Mouse (Mus musculus): ENCODE results near the gene Vipr1. TPM values are rescaled to one million over a fixed set of nuclear protein-coding genes. Genes with fewer than 3 reads are reported as not detected.
A peak's percentile ranks its signal among the peaks of the same experiment; 100 is the strongest.

The Vipr1 gene
- polyA plus RNA-seq, 1 experiment, result 2.0 TPM

- TF ChIP-seq POLR2A (IDR thresholded peaks at IDR 0.05; ENCODE audit: low read depth, low read length) (no peak), CTCF (conservative IDR thresholded peaks at IDR 0.05; ENCODE audit: insufficient read depth, insufficient read length, low read depth, low read length) (no peak)
- Histone ChIP-seq H3K27ac (ENCODE audit: insufficient read depth, low read depth, low read length) (no peak overlapping the region), H3K4me1 (ENCODE audit: control insufficient read depth, insufficient read depth, low read length) (no peaks in the 10 kb centered on the region), H3K36me3 (ENCODE audit: control insufficient read depth, insufficient read depth, low read length) (no peaks in the 10 kb centered on the region), H3K27me3 (replicated peaks; ENCODE audit: control insufficient read depth, insufficient read depth, low read length) (no peaks in the 10 kb centered on the region), H3K4me3 (ENCODE audit: insufficient read depth, low read depth, low read length) (no peak overlapping the region)
- DNase-seq, result no peak
- 60% methylated on average over 16 of the region's 16 CpGs for WGBS
Observed at GRCm38 (mm10) chr9:121666957-121667630, 24.6 kb downstream of the Vipr1 start.

GRCm38 (mm10) chr9:121667822-121668221 lies 25.3 kb downstream of the Vipr1 start:
- H3K27ac ChIP-seq (ENCODE audit: insufficient read depth, low read depth, low read length), result no peak overlapping the region
- H3K27me3 ChIP-seq (replicated peaks; ENCODE audit: control insufficient read depth, insufficient read depth, low read length), result no peaks in the 10 kb centered on the region
- H3K36me3 ChIP-seq (ENCODE audit: control insufficient read depth, insufficient read depth, low read length), result no peaks in the 10 kb centered on the region
- TF ChIP-seq POLR2A (IDR thresholded peaks at IDR 0.05; ENCODE audit: low read depth, low read length) (no peak), CTCF (conservative IDR thresholded peaks at IDR 0.05; ENCODE audit: insufficient read depth, insufficient read length, low read depth, low read length) (no peak)
- no peaks in the 10 kb centered on the region for H3K4me1 ChIP-seq (ENCODE audit: control insufficient read depth, insufficient read depth, low read length)
- no peak overlapping the region for H3K4me3 ChIP-seq (ENCODE audit: insufficient read depth, low read depth, low read length)
- no peak for DNase-seq
- WGBS, result 67% methylated on average over 11 of the region's 11 CpGs

- TF ChIP-seq POLR2A (IDR thresholded peaks at IDR 0.05; ENCODE audit: low read depth, low read length) (no peak), CTCF (conservative IDR thresholded peaks at IDR 0.05; ENCODE audit: insufficient read depth, insufficient read length, low read depth, low read length) (peak; percentile 52)
- H3K27ac ChIP-seq (ENCODE audit: insufficient read depth, low read depth, low read length), result no peak overlapping the region
- WGBS, result 2% methylated on average over 28 of the region's 28 CpGs
- DNase-seq, result peak; percentile 50
- no peaks in the 10 kb centered on the region for H3K36me3 ChIP-seq (ENCODE audit: control insufficient read depth, insufficient read depth, low read length)
- H3K27me3 ChIP-seq (replicated peaks; ENCODE audit: control insufficient read depth, insufficient read depth, low read length), result no peaks in the 10 kb centered on the region
- H3K4me3 ChIP-seq (ENCODE audit: insufficient read depth, low read depth, low read length), result peak overlapping the region; percentile 0; the same call in 1 of the 2 replicates
- H3K4me1 ChIP-seq (ENCODE audit: control insufficient read depth, insufficient read depth, low read length), result no peaks in the 10 kb centered on the region
Observed at GRCm38 (mm10) chr9:121669348-121669791, 26.9 kb downstream of the Vipr1 start.

- H3K4me3 ChIP-seq (ENCODE audit: insufficient read depth, low read depth, low read length), result no peak overlapping the region
- TF ChIP-seq POLR2A (IDR thresholded peaks at IDR 0.05; ENCODE audit: low read depth, low read length) (no peak), CTCF (conservative IDR thresholded peaks at IDR 0.05; ENCODE audit: insufficient read depth, insufficient read length, low read depth, low read length) (peak; percentile 68)
- no peaks in the 10 kb centered on the region for H3K36me3 ChIP-seq (ENCODE audit: control insufficient read depth, insufficient read depth, low read length)
- H3K27ac ChIP-seq (ENCODE audit: insufficient read depth, low read depth, low read length), result no peak overlapping the region
- peak; percentile 66 for DNase-seq
- WGBS, result 31% methylated on average over 7 of the region's 7 CpGs
- H3K27me3 ChIP-seq (replicated peaks; ENCODE audit: control insufficient read depth, insufficient read depth, low read length), result no peaks in the 10 kb centered on the region
- no peaks in the 10 kb centered on the region for H3K4me1 ChIP-seq (ENCODE audit: control insufficient read depth, insufficient read depth, low read length)
Observed at GRCm38 (mm10) chr9:121671300-121671699, 28.8 kb downstream of the Vipr1 start.

- Histone ChIP-seq H3K36me3 (ENCODE audit: control insufficient read depth, insufficient read depth, low read length) (no peaks in the 10 kb centered on the region), H3K4me1 (ENCODE audit: control insufficient read depth, insufficient read depth, low read length) (no peaks in the 10 kb centered on the region)
Observed at GRCm38 (mm10) chr9:121672311-121672710, 29.8 kb downstream of the Vipr1 start.

GRCm38 (mm10) chr9:121673716-121674115 lies 31.2 kb downstream of the Vipr1 start:
- H3K4me1 ChIP-seq (ENCODE audit: control insufficient read depth, insufficient read depth, low read length), result no peaks in the 10 kb centered on the region
- DNase-seq, result no peak
- 82% methylated on average over 5 of the region's 5 CpGs for WGBS
- no peak overlapping the region for H3K4me3 ChIP-seq (ENCODE audit: insufficient read depth, low read depth, low read length)
- no peak overlapping the region for H3K27ac ChIP-seq (ENCODE audit: insufficient read depth, low read depth, low read length)
- no peaks in the 10 kb centered on the region for H3K36me3 ChIP-seq (ENCODE audit: control insufficient read depth, insufficient read depth, low read length)
- no peak for TF ChIP-seq CTCF (conservative IDR thresholded peaks at IDR 0.05; ENCODE audit: insufficient read depth, insufficient read length, low read depth, low read length)
- TF ChIP-seq POLR2A (IDR thresholded peaks at IDR 0.05; ENCODE audit: low read depth, low read length), result no peak
- no peaks in the 10 kb centered on the region for H3K27me3 ChIP-seq (replicated peaks; ENCODE audit: control insufficient read depth, insufficient read depth, low read length)

More at GRCm38 (mm10) chr9:121672311-121672710, 29.8 kb downstream of the Vipr1 start:
- Histone ChIP-seq H3K27me3 (replicated peaks; ENCODE audit: control insufficient read depth, insufficient read depth, low read length) (no peaks in the 10 kb centered on the region), H3K27ac (ENCODE audit: insufficient read depth, low read depth, low read length) (no peak overlapping the region), H3K4me3 (ENCODE audit: insufficient read depth, low read depth, low read length) (no peak overlapping the region)
- DNase-seq, result peak; percentile 35
- TF ChIP-seq CTCF (conservative IDR thresholded peaks at IDR 0.05; ENCODE audit: insufficient read depth, insufficient read length, low read depth, low read length) (no peak), POLR2A (IDR thresholded peaks at IDR 0.05; ENCODE audit: low read depth, low read length) (no peak)
- 53% methylated on average over 5 of the region's 5 CpGs for WGBS

GRCm38 (mm10) chr9:121675011-121675410 lies 32.5 kb downstream of the Vipr1 start:
- H3K4me3 ChIP-seq (ENCODE audit: insufficient read depth, low read depth, low read length), result no peak overlapping the region
- no peak overlapping the region for H3K27ac ChIP-seq (ENCODE audit: insufficient read depth, low read depth, low read length)
- H3K36me3 ChIP-seq (ENCODE audit: control insufficient read depth, insufficient read depth, low read length), result no peaks in the 10 kb centered on the region
- H3K4me1 ChIP-seq (ENCODE audit: control insufficient read depth, insufficient read depth, low read length), result no peaks in the 10 kb centered on the region
- no peak for TF ChIP-seq CTCF (conservative IDR thresholded peaks at IDR 0.05; ENCODE audit: insufficient read depth, insufficient read length, low read depth, low read length)
- TF ChIP-seq POLR2A (IDR thresholded peaks at IDR 0.05; ENCODE audit: low read depth, low read length), result no peak
- no peaks in the 10 kb centered on the region for H3K27me3 ChIP-seq (replicated peaks; ENCODE audit: control insufficient read depth, insufficient read depth, low read length)
- WGBS, result 52% methylated on average over 9 of the region's 9 CpGs
- DNase-seq, result peak; percentile 51
